Mouse (Mus musculus): Measurements from ENCODE around the gene Gm42906. TPM values are rescaled to one million over a fixed set of nuclear protein-coding genes. Genes with fewer than 3 reads are reported as not detected.

The Gm42906 gene
- polyA plus RNA-seq, 1 experiment from 2014 or later, result 0.66 TPM

DNA sequence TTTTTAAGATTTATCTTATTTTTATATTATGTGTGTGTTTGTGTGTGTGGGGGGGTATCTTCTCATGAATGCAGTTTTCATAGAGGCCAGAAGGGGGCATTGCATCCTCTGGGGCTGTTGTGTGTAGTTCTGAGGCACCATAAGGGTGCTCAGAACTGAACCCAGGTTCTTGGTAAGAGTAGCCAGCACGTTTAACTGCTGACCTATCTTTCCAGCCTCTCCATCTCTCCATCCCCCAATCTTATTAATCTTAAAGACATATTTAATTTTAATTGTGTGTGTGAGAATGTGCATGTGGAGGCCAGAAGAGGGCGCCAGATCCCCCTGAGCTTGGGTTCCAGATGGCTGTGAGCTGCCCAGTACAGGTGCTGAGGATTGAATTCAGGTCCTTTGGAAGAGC lies 325.7 kb downstream of the Gm42906 start:
- TF ChIP-seq CTCF (IDR thresholded peaks at IDR 0.05) (peak; percentile 45), EP300 (IDR thresholded peaks at IDR 0.05) (no peak)
- no peaks in the 10 kb centered on the region for H3K27me3 ChIP-seq (replicated peaks; ENCODE audit: insufficient read depth, low read length)
- H3K27ac ChIP-seq (ENCODE audit: low read length), result no peak overlapping the region
- no peak overlapping the region for H3K4me3 ChIP-seq (ENCODE audit: low read depth, low read length)
- no peaks in the 10 kb centered on the region for H3K9me3 ChIP-seq (ENCODE audit: low read length)
- ATAC-seq (no peak), DNase-seq (ENCODE audit: low spot score) (peak; percentile 3)
- no peak overlapping the region for H3K9ac ChIP-seq (replicated peaks; ENCODE audit: low read depth)
- H3K36me3 ChIP-seq (ENCODE audit: insufficient read depth, low read length), result no peaks in the 10 kb centered on the region
- 49% methylated on average over 2 of the region's 2 CpGs for WGBS
- no peak overlapping the region for H3K4me2 ChIP-seq (replicated peaks; ENCODE audit: low read depth, low read length)
- no peaks in the 10 kb centered on the region for H3K4me1 ChIP-seq (ENCODE audit: insufficient read depth, low read depth, low read length)

- H3K4me3 ChIP-seq (ENCODE audit: low read depth, low read length), result no peak overlapping the region
- peak overlapping the region; percentile 47 for H3K27ac ChIP-seq (ENCODE audit: low read length)
- H3K9ac ChIP-seq (replicated peaks; ENCODE audit: low read depth), result no peak overlapping the region
- TF ChIP-seq EP300 (IDR thresholded peaks at IDR 0.05), result peak; percentile 44; the same call in 1 of the 2 replicates
- no peak for TF ChIP-seq CTCF (IDR thresholded peaks at IDR 0.05)
- ATAC-seq (peak; percentile 56), DNase-seq (ENCODE audit: low spot score) (peak; percentile 54)
- no peaks in the 10 kb centered on the region for H3K4me1 ChIP-seq (ENCODE audit: insufficient read depth, low read depth, low read length)
- WGBS, result 47% methylated on average over 6 of the region's 6 CpGs
- no peaks in the 10 kb centered on the region; the same call in 1 of the 2 replicates for H3K36me3 ChIP-seq (ENCODE audit: insufficient read depth, low read length)
- H3K9me3 ChIP-seq (ENCODE audit: low read length), result no peaks in the 10 kb centered on the region
- H3K4me2 ChIP-seq (replicated peaks; ENCODE audit: low read depth, low read length), result no peak overlapping the region
- H3K27me3 ChIP-seq (replicated peaks; ENCODE audit: insufficient read depth, low read length), result no peaks in the 10 kb centered on the region
These were observed 332.0 kb downstream of the Gm42906 start for GRCm38 (mm10) chr5:151096012-151096411.

DNA sequence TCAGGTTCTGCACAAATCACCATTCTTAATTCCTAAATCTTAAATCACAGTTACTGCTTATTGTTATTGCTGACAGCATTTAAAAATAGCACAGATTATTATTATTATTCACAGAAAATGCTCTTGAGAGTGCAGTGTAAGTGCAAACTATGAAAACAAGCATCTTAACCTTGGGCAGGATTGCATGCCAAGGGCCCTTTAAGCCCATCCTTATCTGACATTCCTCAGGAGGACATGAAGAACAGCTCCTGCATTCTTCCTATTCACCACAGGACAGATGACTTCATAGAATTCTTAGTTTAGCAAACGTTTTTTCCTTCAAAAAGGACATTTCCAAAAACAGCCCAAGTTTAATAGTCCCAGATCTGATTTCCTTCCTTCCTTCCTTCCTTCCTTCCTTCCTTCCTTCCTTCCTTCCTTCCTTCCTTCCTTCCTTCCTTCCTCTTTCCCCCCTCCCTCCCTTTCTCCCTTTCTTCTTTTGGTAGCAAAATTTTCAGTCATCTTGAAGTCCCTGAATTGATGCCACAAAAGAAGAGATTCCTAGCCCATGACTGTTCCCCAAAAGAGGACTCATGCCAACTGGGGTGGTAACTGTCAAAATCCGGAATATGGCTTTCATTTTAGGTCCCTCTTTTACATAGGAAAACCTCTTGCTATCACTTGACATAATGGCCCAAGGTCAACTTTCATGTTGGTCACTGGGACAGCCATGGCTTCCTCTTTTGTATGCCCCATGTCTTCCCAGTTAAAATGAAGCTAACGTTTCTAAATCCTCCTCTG lies 334.9 kb downstream of the Gm42906 start:
- peak overlapping the region; percentile 12; the same call in 1 of the 2 replicates for H3K27ac ChIP-seq (ENCODE audit: low read length)
- no peaks in the 10 kb centered on the region for H3K27me3 ChIP-seq (replicated peaks; ENCODE audit: insufficient read depth, low read length)
- DNase-seq (ENCODE audit: low spot score) (peak; percentile 35), ATAC-seq (peak; percentile 82)
- no peak overlapping the region for H3K4me3 ChIP-seq (ENCODE audit: low read depth, low read length)
- no peak overlapping the region for H3K9ac ChIP-seq (replicated peaks; ENCODE audit: low read depth)
- 49% methylated on average over 3 of the region's 3 CpGs for WGBS
- H3K36me3 ChIP-seq (ENCODE audit: insufficient read depth, low read length), result no peaks in the 10 kb centered on the region; the same call in 1 of the 2 replicates
- TF ChIP-seq EP300 (IDR thresholded peaks at IDR 0.05) (peak; percentile 97), CTCF (IDR thresholded peaks at IDR 0.05) (no peak)
- H3K9me3 ChIP-seq (ENCODE audit: low read length), result no peaks in the 10 kb centered on the region
- no peak overlapping the region for H3K4me2 ChIP-seq (replicated peaks; ENCODE audit: low read depth, low read length)
- H3K4me1 ChIP-seq (ENCODE audit: insufficient read depth, low read depth, low read length), result no peaks in the 10 kb centered on the region

GRCm38 (mm10) chr5:151090996-151091395 lies 337.0 kb downstream of the Gm42906 start:
- H3K4me1 ChIP-seq (ENCODE audit: insufficient read depth, low read depth, low read length), result 0 out of 2 replicates have a peak, but pooled peaks cover 4% of the 10 kb centered on the region
- H3K27me3 ChIP-seq (replicated peaks; ENCODE audit: insufficient read depth, low read length), result no peaks in the 10 kb centered on the region
- no peak overlapping the region for H3K4me2 ChIP-seq (replicated peaks; ENCODE audit: low read depth, low read length)
- no peaks in the 10 kb centered on the region; the same call in 1 of the 2 replicates for H3K36me3 ChIP-seq (ENCODE audit: insufficient read depth, low read length)
- H3K4me3 ChIP-seq (ENCODE audit: low read depth, low read length), result no peak overlapping the region
- no peak for DNase-seq (ENCODE audit: low spot score)
- no peak for ATAC-seq
- no peak overlapping the region for H3K27ac ChIP-seq (ENCODE audit: low read length)
- WGBS, result 85% methylated on average over 6 of the region's 6 CpGs
- H3K9me3 ChIP-seq (ENCODE audit: low read length), result no peaks in the 10 kb centered on the region
- H3K9ac ChIP-seq (replicated peaks; ENCODE audit: low read depth), result no peak overlapping the region
- no peak for TF ChIP-seq EP300 (IDR thresholded peaks at IDR 0.05)
- TF ChIP-seq CTCF (IDR thresholded peaks at IDR 0.05), result no peak

DNA sequence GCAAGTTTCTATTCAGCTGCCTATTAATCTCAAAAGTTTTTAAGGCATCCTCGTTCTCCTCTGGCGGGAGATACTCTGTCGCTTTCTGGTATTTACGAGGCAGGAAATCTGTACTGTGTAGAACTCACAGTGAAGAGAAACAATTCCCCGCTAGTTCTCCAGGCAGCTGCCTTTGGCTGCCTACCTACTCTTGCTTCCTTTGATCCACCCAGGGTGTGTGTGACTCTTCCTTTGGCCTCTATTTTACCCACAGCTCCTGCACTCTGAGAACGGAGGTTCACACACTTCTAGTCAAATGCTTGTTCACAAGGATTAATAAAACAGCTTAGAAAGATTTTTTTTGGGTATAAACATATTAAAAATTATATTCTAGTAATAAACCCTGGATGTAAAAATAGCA lies 338.8 kb downstream of the Gm42906 start:
- WGBS, result 50% methylated on average over 6 of the region's 6 CpGs
- no peak overlapping the region for H3K27ac ChIP-seq (ENCODE audit: low read length)
- H3K27me3 ChIP-seq (replicated peaks; ENCODE audit: insufficient read depth, low read length), result no peaks in the 10 kb centered on the region
- H3K4me1 ChIP-seq (ENCODE audit: insufficient read depth, low read depth, low read length), result 0 out of 2 replicates have a peak, but pooled peaks cover 7% of the 10 kb centered on the region
- H3K36me3 ChIP-seq (ENCODE audit: insufficient read depth, low read length), result no peaks in the 10 kb centered on the region; the same call in 1 of the 2 replicates
- DNase-seq (ENCODE audit: low spot score), result no peak
- no peaks in the 10 kb centered on the region for H3K9me3 ChIP-seq (ENCODE audit: low read length)
- no peak overlapping the region for H3K4me3 ChIP-seq (ENCODE audit: low read depth, low read length)
- no peak for ATAC-seq
- no peak for TF ChIP-seq CTCF (IDR thresholded peaks at IDR 0.05)
- no peak for TF ChIP-seq EP300 (IDR thresholded peaks at IDR 0.05)
- H3K4me2 ChIP-seq (replicated peaks; ENCODE audit: low read depth, low read length), result no peak overlapping the region
- H3K9ac ChIP-seq (replicated peaks; ENCODE audit: low read depth), result no peak overlapping the region

- Histone ChIP-seq H3K4me3 (ENCODE audit: low read depth, low read length) (no peak overlapping the region), H3K4me1 (ENCODE audit: insufficient read depth, low read depth, low read length) (0 out of 2 replicates have a peak, but pooled peaks cover 7% of the 10 kb centered on the region), H3K4me2 (replicated peaks; ENCODE audit: low read depth, low read length) (no peak overlapping the region), H3K9me3 (ENCODE audit: low read length) (no peaks in the 10 kb centered on the region), H3K27me3 (replicated peaks; ENCODE audit: insufficient read depth, low read length) (no peaks in the 10 kb centered on the region), H3K9ac (replicated peaks; ENCODE audit: low read depth) (no peak overlapping the region), H3K27ac (ENCODE audit: low read length) (0 out of 2 replicates have a peak overlapping the region, but pooled peaks have one; percentile 38), H3K36me3 (ENCODE audit: insufficient read depth, low read length) (no peaks in the 10 kb centered on the region)
- 67% methylated on average over 9 of the region's 9 CpGs for WGBS
- ATAC-seq (peak; percentile 48; the same call in 1 of the 2 replicates), DNase-seq (ENCODE audit: low spot score) (no peak)
- TF ChIP-seq CTCF (IDR thresholded peaks at IDR 0.05) (no peak), EP300 (IDR thresholded peaks at IDR 0.05) (no peak)
These were observed 341.3 kb downstream of the Gm42906 start for GRCm38 (mm10) chr5:151086425-151087202.

Measured in lung, postnatal 0 days (tissue).